Mouse (Mus musculus): ENCODE results near the gene Igsf9.

GRCm38 (mm10) chr1:172432587-172432955, 49.0 kb upstream of the Igsf9 start:
- TF ChIP-seq EP300 (IDR thresholded peaks at IDR 0.05; ENCODE audit: low read depth), result no peak
- TF ChIP-seq CTCF (IDR thresholded peaks at IDR 0.05; ENCODE audit: low read depth), result no peak
